Mouse (Mus musculus) ES-Bruce4 (cell line): ENCODE results near the gene Gm4881. TPM values are rescaled to one million over a fixed set of nuclear protein-coding genes. Genes with fewer than 3 reads are reported as not detected.
A peak's percentile ranks its signal among the peaks of the same experiment; 100 is the strongest.

ENCODE experiments used
- H3K27ac ChIP-seq: 2 replicates; pipeline ENCODE4 v1.5.1; 2012; ENCODE audit warnings: low read length, inconsistent platforms; ENCODE audit not compliant: insufficient read depth
- H3K27me3 ChIP-seq: 2 replicates; pipeline ENCODE4 v1.6.1; 2012; ENCODE audit warnings: mild to moderate bottlenecking, low read length, inconsistent platforms; ENCODE audit not compliant: control insufficient read depth, poor library complexity, insufficient read depth, severe bottlenecking
- H3K36me3 ChIP-seq: 2 replicates; pipeline ENCODE4 v1.6.1; 2012; ENCODE audit warnings: inconsistent platforms, mild to moderate bottlenecking, low read length, moderate library complexity; ENCODE audit not compliant: control insufficient read depth, poor library complexity, insufficient read depth, severe bottlenecking
- H3K4me1 ChIP-seq: one replicate; pipeline ENCODE4 v1.8.1; 2011; ENCODE audit warnings: low read length; ENCODE audit not compliant: control insufficient read depth, insufficient read depth
- H3K4me3 ChIP-seq: 2 replicates; pipeline ENCODE4 v1.5.1; 2011; ENCODE audit warnings: low read depth, mild to moderate bottlenecking, low read length
- H3K9ac ChIP-seq: 2 replicates; pipeline ENCODE4 v1.6.1; 2012; ENCODE audit warnings: low read depth, mild to moderate bottlenecking, inconsistent platforms; ENCODE audit not compliant: poor library complexity, severe bottlenecking
- H3K9me3 ChIP-seq: replicated peaks from 2 replicates; pipeline ENCODE4 v1.6.1; 2012; ENCODE audit warnings: mild to moderate bottlenecking, low read length, inconsistent platforms; ENCODE audit not compliant: control insufficient read depth, poor library complexity, insufficient read depth, severe bottlenecking
- CTCF ChIP-seq: IDR thresholded peaks from one replicate; pipeline ENCODE4 v1.8.1; 2011; ENCODE audit warnings: low read depth, low read length
- EP300 ChIP-seq: IDR thresholded peaks from 2 replicates; pipeline ENCODE4 v1.6.1; 2011; ENCODE audit warnings: low read depth, low read length; ENCODE audit not compliant: insufficient read depth
- POLR2A ChIP-seq: IDR thresholded peaks from one replicate; pipeline ENCODE4 v1.8.1; 2011; ENCODE audit warnings: low read length; ENCODE audit not compliant: insufficient read depth
- polyA plus RNA-seq: library from polyadenylated mRNA; stranded (reverse); fragments of >200 nt; gene quantifications from 2 replicates; pipeline ENCODE4 v1.2.4, GENCODE M21; 2011; ENCODE audit warnings: low read depth; ENCODE audit not compliant: missing spikeins, insufficient read depth, insufficient read length

The Gm4881 gene
- polyA plus RNA-seq, 1 experiment, result not detected

- no peaks in the 10 kb centered on the region for H3K36me3 ChIP-seq
- no peaks in the 10 kb centered on the region for H3K27me3 ChIP-seq
- no peak overlapping the region for H3K9ac ChIP-seq
- no peak overlapping the region for H3K27ac ChIP-seq
- no peak for TF ChIP-seq POLR2A
- peak; percentile 73 for TF ChIP-seq CTCF
- TF ChIP-seq EP300, result no peak
- no peak overlapping the region for H3K4me3 ChIP-seq
- no peaks in the 10 kb centered on the region for H3K4me1 ChIP-seq
- H3K9me3 ChIP-seq, result no peaks in the 10 kb centered on the region
Observed at GRCm38 (mm10) chr7:24964897-24965535, 20.7 kb upstream of the Gm4881 start.

DNA sequence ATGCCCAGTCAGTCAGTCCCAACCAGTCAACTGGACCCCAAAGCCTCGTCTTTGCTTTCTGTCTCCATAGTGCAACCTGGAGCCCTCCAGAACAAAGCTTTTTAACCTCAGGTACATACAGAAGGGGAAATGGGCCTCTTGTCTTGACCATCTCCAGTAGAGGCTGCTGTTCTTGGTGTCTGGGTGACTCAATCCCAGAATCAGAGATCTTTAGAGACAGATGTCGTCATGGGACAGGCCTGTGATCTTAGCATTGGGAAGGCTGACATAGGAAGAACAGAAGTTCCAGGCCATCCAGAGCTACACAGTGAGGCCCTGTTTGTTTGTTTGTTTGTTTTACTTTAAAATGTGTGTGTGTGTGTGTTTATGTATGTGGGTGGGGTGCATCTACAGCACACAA is 20.0 kb upstream of the Gm4881 start:
- H3K4me1 ChIP-seq, result no peaks in the 10 kb centered on the region
- H3K27me3 ChIP-seq, result no peaks in the 10 kb centered on the region
- H3K9ac ChIP-seq, result no peak overlapping the region
- TF ChIP-seq CTCF, result no peak
- no peak for TF ChIP-seq POLR2A
- TF ChIP-seq EP300, result no peak
- no peaks in the 10 kb centered on the region for H3K36me3 ChIP-seq
- no peaks in the 10 kb centered on the region for H3K9me3 ChIP-seq
- no peak overlapping the region for H3K27ac ChIP-seq
- no peak overlapping the region for H3K4me3 ChIP-seq

- TF ChIP-seq EP300 (no peak), CTCF (no peak), POLR2A (no peak)
- Histone ChIP-seq H3K4me1 (no peaks in the 10 kb centered on the region), H3K4me3 (peak overlapping the region; percentile 64), H3K36me3 (no peaks in the 10 kb centered on the region), H3K27me3 (peaks cover 7% of the 10 kb centered on the region; the same call in 1 of the 2 replicates), H3K27ac (no peak overlapping the region), H3K9ac (peak overlapping the region; percentile 75), H3K9me3 (no peaks in the 10 kb centered on the region; the same call in 1 of the 2 replicates)
Observed at GRCm38 (mm10) chr7:24955226-24955625, 10.9 kb upstream of the Gm4881 start.

DNA sequence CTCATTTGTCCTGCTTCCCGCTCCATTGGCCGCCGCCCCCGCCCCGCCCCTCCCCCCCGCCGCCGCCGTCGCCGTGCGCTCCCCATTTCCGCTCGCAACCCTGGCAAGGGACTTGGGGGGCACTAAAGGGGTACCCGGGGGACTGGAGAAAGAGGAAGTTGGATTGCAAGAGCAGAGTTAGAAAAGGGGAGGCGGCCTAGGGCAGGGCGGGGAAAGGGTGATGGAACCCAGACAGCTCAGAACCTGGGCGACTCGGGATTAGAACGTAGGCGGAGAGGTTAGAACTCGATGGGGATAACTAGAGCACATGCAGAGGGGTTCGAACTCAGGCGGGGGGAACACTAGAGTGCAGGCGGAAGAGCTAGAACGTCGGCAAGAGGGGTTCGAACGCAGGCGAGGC is 10.2 kb upstream of the Gm4881 start:
- no peaks in the 10 kb centered on the region for H3K4me1 ChIP-seq

GRCm38 (mm10) chr7:24953966-24954365 is 9.7 kb upstream of the Gm4881 start:
- no peaks in the 10 kb centered on the region for H3K36me3 ChIP-seq
- H3K27me3 ChIP-seq, result peaks cover 7% of the 10 kb centered on the region; the same call in 1 of the 2 replicates
- H3K9me3 ChIP-seq, result no peaks in the 10 kb centered on the region; the same call in 1 of the 2 replicates
- peak overlapping the region; percentile 75 for H3K9ac ChIP-seq
- no peaks in the 10 kb centered on the region for H3K4me1 ChIP-seq
- TF ChIP-seq CTCF, result no peak
- H3K27ac ChIP-seq, result no peak overlapping the region
- peak overlapping the region; percentile 64 for H3K4me3 ChIP-seq

More for the DNA sequence above, 10.2 kb upstream of the Gm4881 start:
- H3K9ac ChIP-seq, result peak overlapping the region; percentile 75
- H3K9me3 ChIP-seq, result no peaks in the 10 kb centered on the region; the same call in 1 of the 2 replicates
- H3K36me3 ChIP-seq, result no peaks in the 10 kb centered on the region
- H3K27me3 ChIP-seq, result peaks cover 7% of the 10 kb centered on the region; the same call in 1 of the 2 replicates
- no peak overlapping the region for H3K27ac ChIP-seq
- no peak for TF ChIP-seq EP300
- TF ChIP-seq CTCF, result no peak
- TF ChIP-seq POLR2A, result no peak
- peak overlapping the region; percentile 64 for H3K4me3 ChIP-seq

- H3K27ac ChIP-seq, result no peak overlapping the region
- H3K4me3 ChIP-seq, result no peak overlapping the region
- TF ChIP-seq POLR2A, result no peak
- TF ChIP-seq EP300, result 0 out of 2 replicates have a peak, but pooled peaks have one; percentile 61
- peak; percentile 98 for TF ChIP-seq CTCF
- H3K4me1 ChIP-seq, result peaks cover 9% of the 10 kb centered on the region
- peaks cover 4% of the 10 kb centered on the region; the same call in 1 of the 2 replicates for H3K27me3 ChIP-seq
- H3K9ac ChIP-seq, result no peak overlapping the region
- no peaks in the 10 kb centered on the region for H3K9me3 ChIP-seq
- H3K36me3 ChIP-seq, result no peaks in the 10 kb centered on the region
Observed at GRCm38 (mm10) chr7:24949958-24950623, 5.8 kb upstream of the Gm4881 start.
